ENCODE assay signal across 15 mouse cellular contexts in the genomic region with DNA sequence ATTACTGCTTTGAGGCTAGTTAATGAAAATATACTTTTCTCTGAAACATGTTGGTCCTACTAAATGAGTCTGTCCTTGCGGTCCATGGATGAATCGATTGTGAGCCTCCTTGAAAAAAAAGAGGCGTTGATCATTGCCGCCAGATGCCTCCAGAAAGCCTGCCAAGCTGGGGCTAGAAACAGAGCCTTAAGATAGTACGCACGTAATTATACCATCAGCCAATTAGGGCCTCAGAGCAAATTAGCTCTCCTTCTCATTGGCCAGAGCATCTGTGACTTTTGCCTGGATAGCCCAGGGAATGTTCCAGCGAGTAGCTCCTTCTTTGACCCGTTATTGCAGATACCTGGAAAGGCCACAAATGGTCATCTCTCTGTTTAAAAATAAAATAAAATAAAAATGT. TPM values are rescaled to one million over a fixed set of nuclear protein-coding genes. Genes with fewer than 3 reads are reported as not detected.
DNase-seq lines count a peak whose midpoint lies in the region; ATAC-seq lines count a peak whose summit lies in the region.
"Had no signal": no experiment of that assay in that cellular context is flagged by ENCODE, and none has a peak within 500 bp of the region (broad histone marks: within the 10 kb centered on the region; RNA-seq: fewer than 3 reads in every experiment).

No protein-coding gene starts in this region.

- no peak overlapping the region for H3K4me3 ChIP-seq in hindbrain, embryonic 15.5 days
- H3K4me3 ChIP-seq in hindbrain, embryonic 12.5 days = no peak overlapping the region
- no peak overlapping the region for H3K4me3 ChIP-seq in forebrain, embryonic 16.5 days (replicated peaks; ENCODE audit: low read length)
- H3K4me3 ChIP-seq: liver, embryonic 13.5 days had no signal

- no peak overlapping the region for H3K9ac ChIP-seq in hindbrain, embryonic 15.5 days
- H3K9ac ChIP-seq in hindbrain, embryonic 12.5 days = no peak overlapping the region
- H3K9ac ChIP-seq in forebrain, embryonic 16.5 days (replicated peaks; ENCODE audit: low read depth, low read length) = no peak overlapping the region
- H3K9ac ChIP-seq: liver, embryonic 13.5 days had no signal

- WGBS in hindbrain, embryonic 15.5 days = 55% methylated on average over 8 of the region's 8 CpGs
- WGBS in hindbrain, embryonic 12.5 days = 80% methylated on average over 8 of the region's 8 CpGs
- 43% methylated on average over 8 of the region's 8 CpGs for WGBS in forebrain, embryonic 16.5 days

- no peak for ATAC-seq in hindbrain, embryonic 15.5 days (ENCODE audit: low FRiP score, low read depth)
- no peak for ATAC-seq in hindbrain, embryonic 12.5 days (ENCODE audit: low FRiP score)
- peak; percentile 54; the same call in 1 of the 2 replicates for ATAC-seq in forebrain, embryonic 16.5 days
- ATAC-seq in inflammation-experienced regulatory T-cells, adult 6 months = no peak

- no peaks in the 10 kb centered on the region for H3K36me3 ChIP-seq in hindbrain, embryonic 15.5 days
- H3K36me3 ChIP-seq in hindbrain, embryonic 12.5 days = no peaks in the 10 kb centered on the region
- H3K36me3 ChIP-seq in forebrain, embryonic 16.5 days (ENCODE audit: control insufficient read depth, insufficient read depth) = no peaks in the 10 kb centered on the region
- H3K36me3 ChIP-seq: liver, embryonic 13.5 days had no signal

- H3K27ac ChIP-seq in hindbrain, embryonic 15.5 days (replicated peaks) = peak overlapping the region; percentile 69
- H3K27ac ChIP-seq in hindbrain, embryonic 12.5 days = no peak overlapping the region
- peak overlapping the region; percentile 76 for H3K27ac ChIP-seq in forebrain, embryonic 16.5 days (ENCODE audit: low read length)
- H3K27ac ChIP-seq: liver, embryonic 13.5 days; stomach, postnatal 0 days had no signal

- peak; percentile 65 for DNase-seq in cerebellum, adult 11 months
- peak; percentile 4 for DNase-seq in lung, postnatal 36 days
- no peak for DNase-seq in urinary bladder, adult 2 months (ENCODE audit: low spot score)
- no peak for DNase-seq in gastrocnemius, postnatal 4 days (ENCODE audit: low spot score in 2 of 2)
- DNase-seq: gastrocnemius, postnatal 36 days; kidney, adult 11 months; liver, embryonic 13.5 days had no signal

- peak overlapping the region; percentile 39; the same call in 1 of the 2 replicates for H3K4me2 ChIP-seq in hindbrain, embryonic 15.5 days
- H3K4me2 ChIP-seq in hindbrain, embryonic 12.5 days (replicated peaks) = no peak overlapping the region
- no peak overlapping the region for H3K4me2 ChIP-seq in forebrain, embryonic 16.5 days (ENCODE audit: low read length)
- H3K4me2 ChIP-seq: liver, embryonic 13.5 days had no signal

- H3K4me1 ChIP-seq in hindbrain, embryonic 15.5 days (replicated peaks) = peaks cover 29% of the 10 kb centered on the region
- H3K4me1 ChIP-seq in hindbrain, embryonic 12.5 days = peaks cover 14% of the 10 kb centered on the region
- H3K4me1 ChIP-seq in forebrain, embryonic 16.5 days (replicated peaks; ENCODE audit: control insufficient read depth, insufficient read depth, low read length) = peaks cover 29% of the 10 kb centered on the region
- H3K4me1 ChIP-seq: liver, embryonic 13.5 days had no signal

- H3K27me3 ChIP-seq in hindbrain, embryonic 15.5 days = no peaks in the 10 kb centered on the region
- H3K27me3 ChIP-seq in hindbrain, embryonic 12.5 days = no peaks in the 10 kb centered on the region
- H3K27me3 ChIP-seq in forebrain, embryonic 16.5 days (replicated peaks; ENCODE audit: control insufficient read depth, insufficient read depth, low read length) = no peaks in the 10 kb centered on the region
- H3K27me3 ChIP-seq: liver, embryonic 13.5 days had no signal

- no peaks in the 10 kb centered on the region for H3K9me3 ChIP-seq in hindbrain, embryonic 15.5 days
- no peaks in the 10 kb centered on the region for H3K9me3 ChIP-seq in hindbrain, embryonic 12.5 days (replicated peaks)
- no peaks in the 10 kb centered on the region for H3K9me3 ChIP-seq in forebrain, embryonic 16.5 days (ENCODE audit: control insufficient read depth, low read length)
- H3K9me3 ChIP-seq: liver, embryonic 13.5 days had no signal

RNA-seq across cellular contexts. Expression of gene Tex36, which starts 7.6 kb away (rescaled TPM):
- not detected in 2 replicates for polyA plus RNA-seq in hindbrain, embryonic 15.5 days (2015; fragmentation: Nextera tagmentation; extraction: Ambion mirVana)
- not detected in 2 replicates for polyA plus RNA-seq in hindbrain, embryonic 12.5 days (2016; fragmentation: Nextera tagmentation; extraction: Ambion mirVana)
- not detected in 2 replicates for polyA plus RNA-seq in forebrain, embryonic 16.5 days (2015; fragmentation: Nextera tagmentation; extraction: Ambion mirVana)
- polyA plus RNA-seq in inflammation-experienced regulatory T-cells, adult 6 months (2017; shearing (Covaris generic)) = not detected
- polyA plus RNA-seq in urinary bladder, adult 2 months (2012; rRNA removed) = not detected in 2 replicates
- total RNA-seq in gastrocnemius, postnatal 4 days (2021) = not detected
- total RNA-seq: CH12.LX; common myeloid progenitor, adult 5-6 weeks; gastrocnemius, postnatal 36 days had no signal
- polyA plus RNA-seq: liver, embryonic 13.5 days; neural tube, embryonic 11.5 days; stomach, postnatal 0 days had no signal

RNA-seq across cellular contexts. Expression of gene Edrf1, which starts 27.8 kb away (rescaled TPM):
- polyA plus RNA-seq in hindbrain, embryonic 15.5 days (2015; fragmentation: Nextera tagmentation; extraction: Ambion mirVana) = 17.8 and 20.0 TPM in 2 replicates
- polyA plus RNA-seq in hindbrain, embryonic 12.5 days (2016; fragmentation: Nextera tagmentation; extraction: Ambion mirVana) = 34.4 and 34.6 TPM in 2 replicates
- 25.0 and 29.7 TPM in 2 replicates for polyA plus RNA-seq in forebrain, embryonic 16.5 days (2015; fragmentation: Nextera tagmentation; extraction: Ambion mirVana)
- polyA plus RNA-seq in inflammation-experienced regulatory T-cells, adult 6 months (2017; shearing (Covaris generic)) = 10 to 100 TPM; 11.4 to 17.6 (median 15.3) TPM
- 17.9 and 22.1 TPM in 2 replicates for polyA plus RNA-seq in urinary bladder, adult 2 months (2012; rRNA removed)
- 10 to 100 TPM; 14.6 to 15.1 TPM for total RNA-seq in gastrocnemius, postnatal 4 days (2021)

Comparison
In these comparisons a context has a peak if more than half of its experiments do, and no peak if none do; other contexts are left out.
1. DNase-seq: peak in cerebellum, adult 11 months (single experiment) and lung, postnatal 36 days (single experiment); none in urinary bladder, adult 2 months (single experiment) and gastrocnemius, postnatal 4 days (0 of 2).